Mouse (Mus musculus): Measurements from ENCODE around the gene Il1rl2. TPM values are rescaled to one million over a fixed set of nuclear protein-coding genes. Genes with fewer than 3 reads are reported as not detected.
A peak's percentile ranks its signal among the peaks of the same experiment; 100 is the strongest.

Gene Il1rl2
- total and polyA plus RNA-seq, 2 experiments from 2014 or later, result 0.82 to 0.84 TPM

DNA sequence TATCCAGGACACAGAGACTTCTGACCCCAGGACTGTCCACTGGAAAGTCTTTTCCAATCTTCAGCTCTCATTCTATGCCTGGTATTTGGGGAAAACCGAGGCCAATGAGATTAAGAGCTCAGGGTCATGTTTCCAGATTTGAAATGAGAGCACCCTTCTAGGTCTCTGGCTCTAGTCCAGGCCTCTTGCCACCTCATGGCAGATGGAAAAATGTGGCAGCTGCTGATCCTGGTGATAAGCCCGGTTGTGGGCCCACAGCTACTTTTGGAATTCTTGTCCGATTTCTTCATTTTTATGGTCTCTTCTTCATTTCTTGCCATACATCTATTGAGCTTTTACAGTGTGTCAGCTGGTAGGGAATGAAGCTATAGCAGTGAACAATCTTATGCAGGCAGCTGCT is 42.0 kb upstream of the Il1rl2 start:
- H3K4me3 ChIP-seq (ENCODE audit: low read depth, low read length), result no peak overlapping the region
- 79% methylated on average over 3 of the region's 3 CpGs for WGBS
- H3K27me3 ChIP-seq (ENCODE audit: insufficient read depth, low read length), result no peaks in the 10 kb centered on the region
- H3K27ac ChIP-seq (ENCODE audit: low read depth, low read length), result no peak overlapping the region
- H3K36me3 ChIP-seq (ENCODE audit: insufficient read depth, low read length), result no peaks in the 10 kb centered on the region
- no peaks in the 10 kb centered on the region for H3K9me3 ChIP-seq (ENCODE audit: low read length)
- no peaks in the 10 kb centered on the region for H3K4me1 ChIP-seq (ENCODE audit: insufficient read depth, low read length)
- ATAC-seq (ENCODE audit: low FRiP score) (no peak), DNase-seq (ENCODE audit: low spot score) (peak; percentile 50)
- H3K4me2 ChIP-seq (ENCODE audit: low read depth, low read length, poor library complexity, severe bottlenecking), result no peak overlapping the region
- TF ChIP-seq CTCF (IDR thresholded peaks at IDR 0.05), result no peak
- H3K9ac ChIP-seq (replicated peaks; ENCODE audit: low read length, poor library complexity, severe bottlenecking), result no peak overlapping the region

DNA sequence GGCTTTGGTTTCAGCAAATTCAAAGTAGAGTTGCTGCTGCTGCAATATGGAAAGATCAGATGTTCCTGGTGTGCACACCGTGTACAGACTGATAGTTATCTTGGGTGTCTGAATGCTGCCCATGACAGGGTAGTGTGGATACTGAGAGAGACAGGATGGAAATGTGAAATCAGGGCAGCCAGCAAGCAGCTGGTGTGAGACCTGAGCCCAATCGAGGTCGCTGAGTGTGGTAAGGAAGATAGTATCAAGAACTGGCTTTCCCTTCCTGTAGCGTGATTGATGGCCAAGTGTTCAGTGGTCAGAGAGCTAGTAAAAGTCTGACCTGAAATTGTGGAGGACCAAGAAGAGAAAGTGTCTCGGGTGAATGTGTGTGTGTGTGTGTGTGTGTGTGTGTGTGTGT is 40.4 kb upstream of the Il1rl2 start:
- Histone ChIP-seq H3K4me2 (ENCODE audit: low read depth, low read length, poor library complexity, severe bottlenecking) (no peak overlapping the region), H3K27me3 (ENCODE audit: insufficient read depth, low read length) (no peaks in the 10 kb centered on the region), H3K4me1 (ENCODE audit: insufficient read depth, low read length) (no peaks in the 10 kb centered on the region), H3K27ac (ENCODE audit: low read depth, low read length) (no peak overlapping the region), H3K36me3 (ENCODE audit: insufficient read depth, low read length) (no peaks in the 10 kb centered on the region), H3K9me3 (ENCODE audit: low read length) (no peaks in the 10 kb centered on the region), H3K9ac (replicated peaks; ENCODE audit: low read length, poor library complexity, severe bottlenecking) (no peak overlapping the region), H3K4me3 (ENCODE audit: low read depth, low read length) (no peak overlapping the region)
- DNase-seq (ENCODE audit: low spot score), result no peak
- no peak for ATAC-seq (ENCODE audit: low FRiP score)
- no peak for TF ChIP-seq CTCF (IDR thresholded peaks at IDR 0.05)
- WGBS, result 86% methylated on average over 5 of the region's 5 CpGs

GRCm38 (mm10) chr1:40290489-40291255 is 33.7 kb upstream of the Il1rl2 start:
- ATAC-seq (ENCODE audit: low FRiP score) (no peak), DNase-seq (ENCODE audit: low spot score) (no peak)
- Histone ChIP-seq H3K4me2 (ENCODE audit: low read depth, low read length, poor library complexity, severe bottlenecking) (no peak overlapping the region), H3K4me3 (ENCODE audit: low read depth, low read length) (no peak overlapping the region), H3K9ac (replicated peaks; ENCODE audit: low read length, poor library complexity, severe bottlenecking) (no peak overlapping the region), H3K4me1 (ENCODE audit: insufficient read depth, low read length) (no peaks in the 10 kb centered on the region), H3K9me3 (ENCODE audit: low read length) (no peaks in the 10 kb centered on the region), H3K36me3 (ENCODE audit: insufficient read depth, low read length) (no peaks in the 10 kb centered on the region), H3K27me3 (ENCODE audit: insufficient read depth, low read length) (no peaks in the 10 kb centered on the region), H3K27ac (ENCODE audit: low read depth, low read length) (no peak overlapping the region)
- TF ChIP-seq CTCF (IDR thresholded peaks at IDR 0.05), result no peak
- WGBS, result 75% methylated on average over 12 of the region's 12 CpGs

- 96% methylated on average over 2 of the region's 2 CpGs for WGBS
- no peaks in the 10 kb centered on the region for H3K9me3 ChIP-seq (ENCODE audit: low read length)
- H3K27ac ChIP-seq (ENCODE audit: low read depth, low read length), result no peak overlapping the region
- no peaks in the 10 kb centered on the region for H3K36me3 ChIP-seq (ENCODE audit: insufficient read depth, low read length)
- no peak overlapping the region for H3K4me3 ChIP-seq (ENCODE audit: low read depth, low read length)
- H3K9ac ChIP-seq (replicated peaks; ENCODE audit: low read length, poor library complexity, severe bottlenecking), result no peak overlapping the region
- DNase-seq (ENCODE audit: low spot score), result no peak
- no peak for TF ChIP-seq CTCF (IDR thresholded peaks at IDR 0.05)
- H3K4me1 ChIP-seq (ENCODE audit: insufficient read depth, low read length), result no peaks in the 10 kb centered on the region
- H3K27me3 ChIP-seq (ENCODE audit: insufficient read depth, low read length), result no peaks in the 10 kb centered on the region
- H3K4me2 ChIP-seq (ENCODE audit: low read depth, low read length, poor library complexity, severe bottlenecking), result no peak overlapping the region
- no peak for ATAC-seq (ENCODE audit: low FRiP score)
Observed at GRCm38 (mm10) chr1:40292231-40292630, 32.2 kb upstream of the Il1rl2 start.

DNA sequence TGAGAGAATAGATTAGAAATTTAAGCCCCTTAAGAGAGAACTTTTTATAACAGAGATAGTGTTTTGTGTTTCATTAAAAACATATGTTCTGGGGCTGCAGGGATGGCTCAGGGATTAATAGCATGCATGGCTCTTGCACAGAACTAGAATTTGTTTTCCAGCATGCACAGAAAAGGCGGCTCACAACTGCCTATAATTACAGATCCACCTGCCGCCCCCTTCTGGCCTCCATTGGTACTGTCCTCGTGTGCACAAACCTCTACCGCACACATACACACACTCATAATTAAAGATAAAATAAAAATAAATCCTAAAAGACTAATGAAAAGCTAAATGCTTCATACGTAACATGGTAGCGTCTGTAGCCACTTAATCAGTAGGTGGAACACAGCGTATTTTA is 30.5 kb upstream of the Il1rl2 start:
- H3K27ac ChIP-seq (ENCODE audit: low read depth, low read length), result no peak overlapping the region
- ATAC-seq (ENCODE audit: low FRiP score) (no peak), DNase-seq (ENCODE audit: low spot score) (no peak)
- H3K4me1 ChIP-seq (ENCODE audit: insufficient read depth, low read length), result no peaks in the 10 kb centered on the region
- H3K4me2 ChIP-seq (ENCODE audit: low read depth, low read length, poor library complexity, severe bottlenecking), result no peak overlapping the region
- no peak overlapping the region for H3K9ac ChIP-seq (replicated peaks; ENCODE audit: low read length, poor library complexity, severe bottlenecking)
- H3K4me3 ChIP-seq (ENCODE audit: low read depth, low read length), result no peak overlapping the region
- H3K27me3 ChIP-seq (ENCODE audit: insufficient read depth, low read length), result no peaks in the 10 kb centered on the region
- no peaks in the 10 kb centered on the region for H3K36me3 ChIP-seq (ENCODE audit: insufficient read depth, low read length)
- TF ChIP-seq CTCF (IDR thresholded peaks at IDR 0.05), result 0 out of 2 replicates have a peak, but pooled peaks have one; percentile 34
- WGBS, result 93% methylated on average over 7 of the region's 7 CpGs
- no peaks in the 10 kb centered on the region for H3K9me3 ChIP-seq (ENCODE audit: low read length)

GRCm38 (mm10) chr1:40294824-40295223 is 29.6 kb upstream of the Il1rl2 start:
- no peak for TF ChIP-seq CTCF (IDR thresholded peaks at IDR 0.05)
- Histone ChIP-seq H3K9ac (replicated peaks; ENCODE audit: low read length, poor library complexity, severe bottlenecking) (no peak overlapping the region), H3K9me3 (ENCODE audit: low read length) (no peaks in the 10 kb centered on the region), H3K4me1 (ENCODE audit: insufficient read depth, low read length) (no peaks in the 10 kb centered on the region), H3K27ac (ENCODE audit: low read depth, low read length) (no peak overlapping the region), H3K27me3 (ENCODE audit: insufficient read depth, low read length) (no peaks in the 10 kb centered on the region), H3K4me3 (ENCODE audit: low read depth, low read length) (no peak overlapping the region), H3K36me3 (ENCODE audit: insufficient read depth, low read length) (no peaks in the 10 kb centered on the region), H3K4me2 (ENCODE audit: low read depth, low read length, poor library complexity, severe bottlenecking) (no peak overlapping the region)
- ATAC-seq (ENCODE audit: low FRiP score) (no peak), DNase-seq (ENCODE audit: low spot score) (no peak)
- 93% methylated on average over 9 of the region's 9 CpGs for WGBS

All from midbrain, postnatal 0 days (tissue).